Mouse (Mus musculus): ENCODE results near the gene 1700056E22Rik.

DNA sequence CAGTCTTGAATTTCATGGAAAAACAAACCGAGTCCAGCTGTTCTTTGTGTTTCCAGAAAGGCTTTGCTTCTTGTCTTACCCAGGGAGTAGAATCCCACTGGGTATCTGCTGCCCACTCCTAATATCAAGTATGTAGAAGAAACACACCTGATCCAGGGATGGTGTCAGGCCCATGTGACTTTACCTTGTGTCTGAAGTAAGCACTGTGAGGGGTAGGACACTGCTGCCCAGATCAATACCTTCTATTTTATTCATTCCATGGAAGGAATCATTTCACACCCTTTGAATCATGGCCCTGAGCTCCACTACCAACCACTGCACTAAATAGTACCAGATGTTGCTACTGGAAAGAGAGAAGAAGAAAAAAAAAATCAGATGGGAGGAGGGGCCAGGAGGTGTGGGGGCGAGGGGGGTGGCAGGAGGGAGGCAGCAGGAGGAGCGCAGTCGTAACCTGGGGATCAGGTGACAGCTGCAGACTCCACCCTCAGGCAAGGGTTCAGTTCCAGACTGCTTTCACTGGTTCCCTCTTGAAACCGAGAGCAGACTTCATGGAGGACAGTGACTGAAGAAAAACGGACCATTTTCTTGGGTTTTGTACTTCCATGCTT, 12.1 kb upstream of the 1700056E22Rik start:
- TF ChIP-seq CTCF (IDR thresholded peaks at IDR 0.05; ENCODE audit: low read depth, low read length) (no peak), GATA1 (IDR thresholded peaks at IDR 0.05; ENCODE audit: borderline replicate concordance, low read length) (no peak), POLR2AphosphoS5 (IDR thresholded peaks at IDR 0.05; ENCODE audit: insufficient replicate concordance, low read depth, low read length) (no peak), TAL1 (conservative IDR thresholded peaks at IDR 0.05; ENCODE audit: low read depth, low read length) (no peak)
